In the genomic region with DNA sequence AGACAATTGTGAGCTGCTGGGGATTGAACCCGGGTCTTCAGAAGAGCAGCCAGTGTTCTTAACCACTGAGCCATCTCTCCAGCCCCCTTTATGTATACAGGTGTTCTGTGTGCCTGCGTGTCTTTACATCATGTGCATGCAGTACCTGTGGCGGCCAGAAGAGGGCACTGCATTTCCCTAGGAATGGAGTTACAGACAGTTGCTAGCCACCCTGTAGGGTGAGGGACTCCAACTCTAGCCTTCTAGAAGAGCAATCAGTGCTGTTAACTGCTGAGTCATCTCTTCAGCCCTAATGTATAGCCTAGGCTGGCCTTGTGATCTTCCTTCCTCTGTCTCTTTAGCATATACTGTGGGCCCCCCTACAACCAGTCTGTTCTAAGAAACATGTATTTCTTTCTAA, we compare ENCODE assay signal across 9 mouse cellular contexts. TPM values are rescaled to one million over a fixed set of nuclear protein-coding genes. Genes with fewer than 3 reads are reported as not detected.
A peak's percentile ranks its signal among the peaks of the same experiment; 100 is the strongest.
DNase-seq lines count a peak whose midpoint lies in the region; ATAC-seq and TF ChIP-seq lines count a peak whose summit lies in the region.
"Had no signal": no experiment of that assay in that cellular context is flagged by ENCODE, and none has a peak within 500 bp of the region (broad histone marks: within the 10 kb centered on the region; RNA-seq: fewer than 3 reads in every experiment).

No protein-coding gene starts in this region.

- H3K9ac ChIP-seq in hindbrain, embryonic 11.5 days (ENCODE audit: low read depth, low read length): no peak overlapping the region
- H3K9ac ChIP-seq in hindbrain, embryonic 13.5 days: no peak overlapping the region
- H3K9ac ChIP-seq in CH12.LX (ENCODE audit: insufficient read depth, low read depth): no peak overlapping the region
- H3K9ac ChIP-seq in lung, postnatal 0 days (replicated peaks; ENCODE audit: low read depth): no peak overlapping the region
- H3K9ac ChIP-seq: embryonic facial prominence, embryonic 15.5 days; limb, embryonic 13.5 days had no signal

- in situ Hi-C loops in CH12.LX (cut with MboI; ENCODE audit: low pct_ligation_motif_present, low pct_unique_long_range_greater_than_20kb, low sequenced_read_pairs): no loop called here

- H3K4me3 ChIP-seq in hindbrain, embryonic 11.5 days (ENCODE audit: low read depth, low read length): no peak overlapping the region
- no peak overlapping the region for H3K4me3 ChIP-seq in hindbrain, embryonic 13.5 days
- no peak overlapping the region for H3K4me3 ChIP-seq in CH12.LX (replicated peaks in 1 of 3; ENCODE audit: low read depth in 2 of 3, low read length in 2 of 3, poor library complexity in 1 of 3)
- H3K4me3 ChIP-seq in bone marrow macrophage, adult 2 months (ENCODE audit: insufficient read depth, low read length): no peak overlapping the region
- H3K4me3 ChIP-seq in lung, postnatal 0 days (ENCODE audit: low read depth, low read length): no peak overlapping the region
- H3K4me3 ChIP-seq: embryonic facial prominence, embryonic 15.5 days; limb, embryonic 13.5 days had no signal

- TF ChIP-seq RAD21 in CH12.LX (IDR thresholded peaks at IDR 0.05; ENCODE audit: low read depth, low read length): peak; percentile 34

- no peak for TF ChIP-seq POLR2A in CH12.LX (IDR thresholded peaks at IDR 0.05; ENCODE audit: low read depth, low read length)
- no peak for TF ChIP-seq POLR2A in bone marrow macrophage, adult 2 months (IDR thresholded peaks at IDR 0.05; ENCODE audit: borderline replicate concordance, low read depth, low read length)

- no peak overlapping the region for H3K4me2 ChIP-seq in hindbrain, embryonic 11.5 days (replicated peaks; ENCODE audit: low read depth, low read length)
- no peak overlapping the region for H3K4me2 ChIP-seq in hindbrain, embryonic 13.5 days
- no peak overlapping the region for H3K4me2 ChIP-seq in CH12.LX (ENCODE audit: insufficient read depth, low read depth, poor library complexity, severe bottlenecking)
- H3K4me2 ChIP-seq in lung, postnatal 0 days (replicated peaks; ENCODE audit: low read depth, low read length): no peak overlapping the region
- H3K4me2 ChIP-seq: embryonic facial prominence, embryonic 15.5 days; limb, embryonic 13.5 days had no signal

- DNase-seq in hindbrain, embryonic 11.5 days (ENCODE audit: low spot score): peak; percentile 41
- DNase-seq in CH12.LX (ENCODE audit: extremely low read depth): peak; percentile 56
- no peak for DNase-seq in lung, postnatal 0 days (ENCODE audit: low spot score)
- peak; percentile 47 for DNase-seq in thymus, postnatal 0 days (ENCODE audit: low spot score)
- no peak for DNase-seq in adrenal gland, adult 8-10 months

- no peaks in the 10 kb centered on the region for H3K4me1 ChIP-seq in hindbrain, embryonic 11.5 days (replicated peaks; ENCODE audit: control insufficient read depth, insufficient read depth, low read length)
- peaks cover 2% of the 10 kb centered on the region; the same call in 1 of the 2 replicates for H3K4me1 ChIP-seq in hindbrain, embryonic 13.5 days (replicated peaks)
- peaks cover 10 to 32% of the 10 kb centered on the region in 2 experiments for H3K4me1 ChIP-seq in CH12.LX (ENCODE audit: control insufficient read depth in 1 of 2, insufficient read depth in 2 of 2)
- H3K4me1 ChIP-seq in bone marrow macrophage, adult 2 months (ENCODE audit: control insufficient read depth, insufficient read depth, low read length): peaks cover 11% of the 10 kb centered on the region
- H3K4me1 ChIP-seq in lung, postnatal 0 days (ENCODE audit: insufficient read depth, low read depth, low read length): no peaks in the 10 kb centered on the region
- H3K4me1 ChIP-seq: embryonic facial prominence, embryonic 15.5 days; limb, embryonic 13.5 days had no signal

- no peaks in the 10 kb centered on the region for H3K27me3 ChIP-seq in hindbrain, embryonic 11.5 days (ENCODE audit: control insufficient read depth, insufficient read depth, low read length)
- H3K27me3 ChIP-seq in hindbrain, embryonic 13.5 days: no peaks in the 10 kb centered on the region
- no peaks in the 10 kb centered on the region for H3K27me3 ChIP-seq in CH12.LX (replicated peaks)
- no peaks in the 10 kb centered on the region for H3K27me3 ChIP-seq in lung, postnatal 0 days (replicated peaks; ENCODE audit: insufficient read depth, low read length)
- H3K27me3 ChIP-seq: embryonic facial prominence, embryonic 15.5 days; limb, embryonic 13.5 days had no signal

- no peak for TF ChIP-seq EP300 in CH12.LX (IDR thresholded peaks at IDR 0.05; ENCODE audit: low read length)
- no peak for TF ChIP-seq EP300 in lung, postnatal 0 days (IDR thresholded peaks at IDR 0.05)

- TF ChIP-seq CTCF in CH12.LX (conservative IDR thresholded peaks at IDR 0.05 in 1 of 2, IDR thresholded peaks at IDR 0.05 in 1 of 2; ENCODE audit: low read depth in 2 of 2, low read length in 2 of 2): peak; percentile 63 to 92
- TF ChIP-seq CTCF in bone marrow macrophage, adult 2 months (IDR thresholded peaks at IDR 0.05; ENCODE audit: low read depth, low read length): peak; percentile 94
- TF ChIP-seq CTCF in lung, postnatal 0 days (IDR thresholded peaks at IDR 0.05): peak; percentile 75

- ATAC-seq in hindbrain, embryonic 11.5 days (ENCODE audit: low FRiP score): no peak
- ATAC-seq in hindbrain, embryonic 13.5 days (ENCODE audit: low FRiP score): no peak
- no peak for ATAC-seq in lung, postnatal 0 days

- WGBS in hindbrain, embryonic 11.5 days: 65% methylated on average over 3 of the region's 3 CpGs
- WGBS in hindbrain, embryonic 13.5 days: 56% methylated on average over 3 of the region's 3 CpGs
- 66% methylated on average over 3 of the region's 3 CpGs for WGBS in lung, postnatal 0 days

- H3K9me3 ChIP-seq in hindbrain, embryonic 11.5 days (ENCODE audit: control insufficient read depth, low read length): no peaks in the 10 kb centered on the region
- H3K9me3 ChIP-seq in hindbrain, embryonic 13.5 days: no peaks in the 10 kb centered on the region
- H3K9me3 ChIP-seq in CH12.LX (replicated peaks; ENCODE audit: low read length): peaks cover 3% of the 10 kb centered on the region
- no peaks in the 10 kb centered on the region for H3K9me3 ChIP-seq in lung, postnatal 0 days (ENCODE audit: low read length)
- H3K9me3 ChIP-seq: embryonic facial prominence, embryonic 15.5 days; limb, embryonic 13.5 days had no signal

- H3K79me2 ChIP-seq in CH12.LX (replicated peaks; ENCODE audit: control insufficient read depth, extremely low read depth, insufficient read depth, poor library complexity, severe bottlenecking): no peaks in the 10 kb centered on the region

- dilution Hi-C loops in CH12.LX (cut with MboI; ENCODE audit: extremely low pct_ligation_motif_present, extremely low pct_unique_long_range_greater_than_20kb, low sequenced_read_pairs): no loop called here

- H3K36me3 ChIP-seq in hindbrain, embryonic 11.5 days (ENCODE audit: control insufficient read depth, insufficient read depth, low read length): no peaks in the 10 kb centered on the region
- no peaks in the 10 kb centered on the region for H3K36me3 ChIP-seq in hindbrain, embryonic 13.5 days
- peaks cover 0 to 23% of the 10 kb centered on the region in 2 experiments for H3K36me3 ChIP-seq in CH12.LX (replicated peaks in 1 of 2; ENCODE audit: control insufficient read depth in 1 of 2, insufficient read depth in 1 of 2, low read length in 1 of 2)
- no peaks in the 10 kb centered on the region for H3K36me3 ChIP-seq in lung, postnatal 0 days (ENCODE audit: insufficient read depth, low read length)
- H3K36me3 ChIP-seq: embryonic facial prominence, embryonic 15.5 days; limb, embryonic 13.5 days had no signal

- H3K27ac ChIP-seq in hindbrain, embryonic 11.5 days (ENCODE audit: low read depth, low read length): no peak overlapping the region
- H3K27ac ChIP-seq in hindbrain, embryonic 13.5 days: no peak overlapping the region
- no peak overlapping the region for H3K27ac ChIP-seq in CH12.LX (ENCODE audit: insufficient read depth, low read depth)
- H3K27ac ChIP-seq in bone marrow macrophage, adult 2 months (ENCODE audit: insufficient read depth, low read depth, low read length): no peak overlapping the region
- no peak overlapping the region for H3K27ac ChIP-seq in lung, postnatal 0 days (ENCODE audit: low read length)
- H3K27ac ChIP-seq: embryonic facial prominence, embryonic 15.5 days; limb, embryonic 13.5 days had no signal

TF ChIP-seq in CH12.LX, 34 proteins besides CTCF, POLR2A, EP300 and RAD21 (continues in another document):
- TF ChIP-seq ZMIZ1 (IDR thresholded peaks at IDR 0.05; ENCODE audit: low read depth, low read length) (no peak), ZKSCAN1 (IDR thresholded peaks at IDR 0.05; ENCODE audit: borderline replicate concordance, low read depth, low read length) (no peak), SIN3A (IDR thresholded peaks at IDR 0.05; ENCODE audit: low read length) (no peak), MAZ (IDR thresholded peaks at IDR 0.05; ENCODE audit: low read depth, low read length) (no peak), MAFK (IDR thresholded peaks at IDR 0.05; ENCODE audit: insufficient replicate concordance, low read length) (0 out of 2 replicates have a peak, but pooled peaks have one; percentile 20), NELFE (IDR thresholded peaks at IDR 0.05; ENCODE audit: low read depth, low read length) (no peak), JUND (conservative IDR thresholded peaks at IDR 0.05; ENCODE audit: low read depth, low read length) (no peak)

RNA-seq across cellular contexts. Expression of a gene that starts 36.9 kb away (rescaled TPM):
- not detected in 2 replicates for polyA plus RNA-seq in hindbrain, embryonic 11.5 days (2014; fragmentation: Nextera tagmentation; extraction: Ambion mirVana)
- 0.16 TPM in 1 of 2 replicates, not detected in the other for polyA plus RNA-seq in hindbrain, embryonic 13.5 days (2015; fragmentation: Nextera tagmentation; extraction: Ambion mirVana)
- total RNA-seq in CH12.LX (2012; rRNA removed) (0.21 and 0.29 TPM in 2 replicates), CH12.LX (2014; rRNA removed) (0.26 and 0.32 TPM in 2 replicates)
- polyA plus RNA-seq in CH12.LX (2012; ENCODE audit: insufficient read length, low read depth): 0.67 and 0.79 TPM in 2 replicates
- polyA plus RNA-seq in bone marrow macrophage, adult 2 months (2012; ENCODE audit: insufficient read depth, insufficient read length, missing spikeins): not detected in 2 replicates
- 0.01 TPM in 2 replicates for polyA plus RNA-seq in lung, postnatal 0 days (2015; fragmentation: Nextera tagmentation; extraction: Ambion mirVana)
- 0.03 TPM in 2 replicates for polyA plus RNA-seq in thymus, postnatal 0 days (2015; fragmentation: Nextera tagmentation; extraction: Ambion mirVana)
- under 1 TPM; 0.03 TPM for total RNA-seq in adrenal gland, adult 8-10 months (2022)
- polyA plus RNA-seq: limb, embryonic 13.5 days had no signal

RNA-seq across cellular contexts. Expression of a gene that starts 40.8 kb away (rescaled TPM):
- 1.3 and 1.4 TPM in 2 replicates for polyA plus RNA-seq in hindbrain, embryonic 11.5 days (2014; fragmentation: Nextera tagmentation; extraction: Ambion mirVana)
- 1.9 TPM in 2 replicates for polyA plus RNA-seq in hindbrain, embryonic 13.5 days (2015; fragmentation: Nextera tagmentation; extraction: Ambion mirVana)
- total RNA-seq in CH12.LX (2012; rRNA removed): 1.8 and 3.0 TPM in 2 replicates
- 2.9 and 3.2 TPM in 2 replicates for total RNA-seq in CH12.LX (2014; rRNA removed)
- 9.5 and 11.0 TPM in 2 replicates for polyA plus RNA-seq in CH12.LX (2012; ENCODE audit: insufficient read length, low read depth)
- 2.4 and 2.7 TPM in 2 replicates for polyA plus RNA-seq in bone marrow macrophage, adult 2 months (2012; ENCODE audit: insufficient read depth, insufficient read length, missing spikeins)
- polyA plus RNA-seq in lung, postnatal 0 days (2015; fragmentation: Nextera tagmentation; extraction: Ambion mirVana): 6.9 and 7.1 TPM in 2 replicates
- 2.8 TPM in 2 replicates for polyA plus RNA-seq in thymus, postnatal 0 days (2015; fragmentation: Nextera tagmentation; extraction: Ambion mirVana)
- total RNA-seq in adrenal gland, adult 8-10 months (2022): 10 to 100 TPM in 1 of 4 experiments, 1 to 10 TPM in 3; 6.2 to 11.5 (median 7.9) TPM

Comparison
In these comparisons a context has a peak if more than half of its experiments do, and no peak if none do; other contexts are left out.
1. DNase-seq: peak in hindbrain, embryonic 11.5 days (single experiment), CH12.LX (single experiment) and thymus, postnatal 0 days (single experiment); none in lung, postnatal 0 days (single experiment) and adrenal gland, adult 8-10 months (single experiment).
2. Peak in every context shown above with its lines, with median percentiles within 50 percentile points of each other: CTCF ChIP-seq.